Mouse (Mus musculus): Measurements from ENCODE around the gene Syna. TPM values are rescaled to one million over a fixed set of nuclear protein-coding genes. Genes with fewer than 3 reads are reported as not detected.

Syna gene
- not detected for total RNA-seq (2022)

GRCm38 (mm10) chr5:134560071-134560449 lies at the start of gene Syna:
Gene Syna, minus strand, starts transcription at chr5:134560171.
- DNase-seq (ENCODE audit: low spot score in 2 of 2): no peak

- no peak for DNase-seq (ENCODE audit: low spot score in 2 of 2)
Observed at GRCm38 (mm10) chr5:134607121-134607520, 47.1 kb upstream of the Syna start.

- DNase-seq (ENCODE audit: low spot score in 2 of 2): no peak
Observed at GRCm38 (mm10) chr5:134606314-134606713, 46.3 kb upstream of the Syna start.

GRCm38 (mm10) chr5:134604376-134604775 lies 44.4 kb upstream of the Syna start:
- no peak for DNase-seq (ENCODE audit: low spot score in 2 of 2)

- DNase-seq (ENCODE audit: low spot score in 2 of 2): peak; percentile 22 to 33
Observed at GRCm38 (mm10) chr5:134597711-134598110, 37.7 kb upstream of the Syna start.

GRCm38 (mm10) chr5:134593093-134593492 lies 33.1 kb upstream of the Syna start:
- DNase-seq (ENCODE audit: low spot score in 2 of 2): no peak

- DNase-seq (ENCODE audit: low spot score in 2 of 2): no peak
Observed at GRCm38 (mm10) chr5:134592026-134592581, 32.1 kb upstream of the Syna start.

GRCm38 (mm10) chr5:134589900-134590299 lies 29.9 kb upstream of the Syna start:
- DNase-seq (ENCODE audit: low spot score in 2 of 2): no peak

GRCm38 (mm10) chr5:134584798-134585197 lies 24.8 kb upstream of the Syna start:
- DNase-seq (ENCODE audit: low spot score in 2 of 2): no peak

- DNase-seq (ENCODE audit: low spot score in 2 of 2): no peak
Observed at GRCm38 (mm10) chr5:134583884-134584213, 23.9 kb upstream of the Syna start.

- no peak for DNase-seq (ENCODE audit: low spot score in 2 of 2)
Observed at GRCm38 (mm10) chr5:134583006-134583883, 23.3 kb upstream of the Syna start.

GRCm38 (mm10) chr5:134582221-134582907 lies 22.4 kb upstream of the Syna start:
- peak; percentile 94 to 95 for DNase-seq (ENCODE audit: low spot score in 2 of 2)

GRCm38 (mm10) chr5:134581146-134581545 lies 21.2 kb upstream of the Syna start, which contains the start of gene Rfc2:
Gene Rfc2, plus strand, starts transcription at chr5:134581366.
- DNase-seq (ENCODE audit: low spot score in 2 of 2): no peak

GRCm38 (mm10) chr5:134579135-134579534 lies 19.2 kb upstream of the Syna start:
- DNase-seq (ENCODE audit: low spot score in 2 of 2): no peak

- DNase-seq (ENCODE audit: low spot score in 2 of 2): no peak
Observed at GRCm38 (mm10) chr5:134577534-134577933, 17.6 kb upstream of the Syna start.

GRCm38 (mm10) chr5:134576517-134577220 lies 16.7 kb upstream of the Syna start:
- DNase-seq (ENCODE audit: low spot score in 2 of 2): no peak

GRCm38 (mm10) chr5:134575833-134576232 lies 15.9 kb upstream of the Syna start:
- DNase-seq (ENCODE audit: low spot score in 2 of 2): no peak

GRCm38 (mm10) chr5:134572508-134573214 lies 12.7 kb upstream of the Syna start:
- no peak for DNase-seq (ENCODE audit: low spot score in 2 of 2)

- DNase-seq (ENCODE audit: low spot score in 2 of 2): no peak
Observed at GRCm38 (mm10) chr5:134571730-134572507, 11.9 kb upstream of the Syna start.

GRCm38 (mm10) chr5:134568964-134569491 lies 9.1 kb upstream of the Syna start:
- no peak for DNase-seq (ENCODE audit: low spot score in 2 of 2)

Data from gastrocnemius, adult 8-10 months (tissue).